Mouse (Mus musculus) small intestine, adult 2 months (tissue): ENCODE results near the gene Mlana.

Experiments
- CTCF ChIP-seq: fragments of 200-500 bp; IDR thresholded peaks from 2 replicates; pipeline ENCODE4 v1.5.1; 2012; ENCODE audit warnings: low read depth, mild to moderate bottlenecking, control low read depth, inconsistent platforms, low read length, moderate library complexity, mixed read lengths; ENCODE audit not compliant: insufficient replicate concordance, insufficient read length; ENCODE audit errors: extremely low read depth
- POLR2A ChIP-seq: fragments of 200-500 bp; IDR thresholded peaks from 2 replicates; pipeline ENCODE4 v1.6.1; 2012; ENCODE audit warnings: low read depth, mild to moderate bottlenecking, control low read depth, inconsistent platforms, low read length, moderate library complexity

GRCm38 (mm10) chr19:29671160-29671559, 26.5 kb upstream of the Mlana start:
- TF ChIP-seq POLR2A = no peak
- no peak for TF ChIP-seq CTCF
